Mouse (Mus musculus) lung, postnatal 14 days (tissue): ENCODE measurements at regions not wholly inside any gene's neighbourhood (a gene's known extent, or its start where the extent isn't known, plus 50 kb on each side); places are given as distances from the start of the nearest gene placed in this dataset.

Experiments
- DNase-seq: peaks from one replicate; pipeline ENCODE4 v3.0.0; 2021

DNA sequence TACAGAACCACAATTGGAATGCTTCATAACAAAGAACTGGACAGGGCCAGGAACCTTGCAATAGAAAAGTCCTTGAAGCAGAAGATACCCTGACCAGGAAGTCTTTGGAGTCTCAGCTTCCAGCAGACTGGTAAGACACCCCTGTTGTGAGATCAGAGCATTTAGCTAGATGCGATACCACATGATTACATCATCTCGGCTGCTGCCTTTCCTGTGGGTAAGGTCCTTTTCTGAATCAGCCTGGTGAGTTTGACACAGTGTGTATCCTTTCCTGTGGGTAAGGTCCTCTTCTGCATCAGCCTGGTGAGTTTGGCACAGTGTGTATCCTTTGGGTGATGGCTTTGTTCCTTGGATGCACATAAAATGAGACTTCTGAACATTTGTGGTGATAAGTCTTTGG is 317.6 kb downstream of the Bcl11a start:
- DNase-seq, result no peak

DNA sequence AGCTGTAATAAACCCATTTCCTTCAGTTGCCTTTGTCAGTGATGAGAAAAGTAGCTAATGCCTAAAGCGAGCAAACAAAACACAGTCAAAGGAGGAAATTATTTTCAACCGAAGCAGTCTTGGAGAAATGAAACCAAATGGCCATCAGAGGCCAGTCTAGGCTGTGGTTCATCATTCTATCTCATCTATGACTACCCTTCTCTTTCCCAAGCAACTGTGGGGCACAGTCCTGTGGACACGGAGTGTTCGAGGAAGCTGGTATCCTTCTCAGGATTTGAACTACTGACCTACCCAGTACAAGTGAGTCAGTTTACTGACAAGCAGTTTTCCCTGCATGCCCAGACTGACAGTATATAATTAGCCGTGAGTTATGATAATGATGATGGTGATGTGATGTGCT is 319.1 kb downstream of the Bcl11a start:
- DNase-seq, result no peak

DNA sequence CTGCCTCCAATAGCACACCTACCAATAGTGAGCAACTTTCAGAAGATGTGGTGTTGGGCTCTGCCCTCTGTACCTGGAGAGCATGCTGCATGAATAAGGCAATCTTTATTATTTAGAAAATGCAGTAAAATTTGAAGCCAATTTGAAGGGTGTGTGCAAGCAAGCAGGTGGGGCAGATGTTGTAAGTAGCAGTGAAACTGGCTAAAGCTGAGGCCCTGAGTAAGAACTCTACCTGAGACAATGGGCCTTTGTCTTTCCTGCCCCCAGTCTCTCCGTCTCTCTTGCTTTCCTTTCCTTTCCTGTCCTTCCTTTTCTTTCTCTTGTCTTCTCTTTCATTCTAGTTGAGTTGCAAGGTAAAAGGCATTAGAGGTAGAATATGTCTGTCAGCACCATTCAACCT is 319.9 kb downstream of the Bcl11a start:
- no peak for DNase-seq

DNA sequence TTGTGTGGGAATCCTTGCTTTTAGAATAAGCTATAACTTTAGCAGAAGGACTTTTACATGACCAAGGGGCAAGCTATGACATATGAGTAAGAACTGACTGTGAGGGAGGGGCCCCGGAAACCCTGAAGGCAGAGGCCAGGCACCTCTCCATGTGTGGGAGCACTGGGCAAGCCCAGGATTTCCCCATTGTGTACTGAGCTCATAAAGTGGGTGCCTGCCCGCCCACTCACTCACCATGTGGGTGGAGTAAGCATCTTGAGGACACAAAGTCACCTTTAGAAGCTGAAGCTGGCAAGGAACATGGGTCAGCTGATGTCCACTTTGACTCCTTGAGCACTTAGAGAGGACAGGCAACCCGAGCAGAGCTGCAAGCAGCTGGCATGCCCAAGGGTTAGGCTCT is 323.3 kb downstream of the Bcl11a start:
- DNase-seq, result peak; percentile 10

DNA sequence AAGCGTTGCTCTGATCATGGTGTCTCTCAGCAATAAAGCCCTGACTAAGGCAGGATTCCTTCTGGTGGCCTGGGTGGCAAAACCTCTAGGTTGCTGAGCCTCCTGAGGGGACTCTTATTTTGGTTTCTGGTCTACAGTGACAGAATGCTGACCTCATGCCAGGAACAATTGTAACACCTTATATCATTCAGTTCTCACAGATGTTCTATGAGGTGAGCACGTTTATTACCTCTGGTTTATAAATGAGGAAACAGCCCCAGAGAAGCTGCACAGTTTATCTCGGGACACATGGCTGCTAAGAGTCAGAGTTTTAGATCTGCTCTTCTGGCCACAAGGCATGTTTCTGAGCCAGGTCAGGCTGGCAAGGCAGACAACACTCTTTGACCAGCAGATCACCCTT is 324.3 kb downstream of the Bcl11a start:
- no peak for DNase-seq

DNA sequence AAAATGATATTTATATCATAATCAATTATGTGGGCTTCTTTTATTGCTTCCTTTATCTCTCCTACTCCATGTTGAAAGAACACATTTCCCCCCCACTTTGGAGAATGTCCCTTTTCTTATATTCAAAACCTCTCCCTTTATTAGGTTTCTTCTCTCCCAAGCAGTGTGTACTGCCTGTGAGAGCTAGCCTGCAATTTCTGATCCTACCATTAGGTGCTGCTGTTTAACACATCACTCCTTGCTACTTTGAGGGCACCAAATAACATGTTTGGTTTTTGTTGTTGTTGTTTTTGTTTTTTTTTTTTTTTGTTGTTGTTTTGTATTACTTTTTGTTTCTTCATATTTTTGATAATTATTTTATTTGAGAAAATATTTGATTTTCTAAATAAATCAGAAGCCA is 336.9 kb downstream of the Bcl11a start:
- peak; percentile 11 for DNase-seq

DNA sequence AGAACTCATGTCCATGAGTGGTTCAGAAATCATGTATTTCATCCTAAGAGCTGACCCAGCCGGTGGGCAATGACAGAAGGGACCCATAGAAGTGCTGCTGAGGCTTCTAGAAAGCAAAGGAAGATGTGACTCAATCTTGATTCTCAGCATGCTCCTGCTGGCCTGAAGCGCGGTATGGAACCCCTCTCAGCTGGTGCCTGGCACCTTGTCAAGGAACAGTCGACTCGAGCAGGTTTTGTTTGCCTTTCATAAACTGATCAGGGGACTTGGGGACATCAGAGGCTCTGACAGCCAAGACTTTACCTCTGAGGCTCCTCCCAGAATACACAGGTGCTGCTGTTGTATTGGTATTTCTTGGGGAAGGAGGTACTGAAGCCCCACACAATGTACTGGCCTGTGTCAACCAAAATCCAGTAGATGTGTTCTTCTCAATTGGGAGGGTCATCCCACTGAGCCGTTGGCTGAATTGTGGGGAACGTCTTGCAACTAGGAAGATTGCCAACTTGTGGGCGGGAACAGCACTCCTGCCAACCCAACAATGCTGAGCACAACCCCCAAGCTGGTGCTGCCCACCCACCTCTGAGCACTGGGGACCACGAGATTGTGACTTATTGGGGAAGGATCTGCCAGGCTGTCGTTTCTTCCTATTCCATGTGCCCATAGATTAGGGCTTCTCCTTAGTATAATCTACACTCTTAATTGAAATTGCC is 344.4 kb downstream of the Bcl11a start:
- no peak for DNase-seq

DNA sequence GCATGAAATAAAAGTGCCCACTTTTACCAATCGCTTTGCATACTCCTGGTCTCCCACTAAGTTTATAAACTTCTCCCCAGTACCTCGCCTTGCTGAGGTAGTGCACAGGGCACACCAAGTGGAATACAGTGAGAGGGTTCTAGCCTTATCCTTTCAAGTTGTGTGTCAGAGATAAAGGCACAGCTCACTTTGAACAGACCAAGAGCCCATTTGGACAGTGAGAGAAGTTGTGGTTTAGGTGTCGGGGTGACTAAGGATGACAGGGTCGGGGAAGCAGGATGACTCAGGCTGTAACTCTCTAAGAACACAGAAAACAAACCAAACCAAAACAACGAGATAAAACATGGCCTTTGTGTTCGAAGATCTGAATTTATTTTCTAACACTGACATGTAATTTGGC is 345.4 kb downstream of the Bcl11a start:
- no peak for DNase-seq

DNA sequence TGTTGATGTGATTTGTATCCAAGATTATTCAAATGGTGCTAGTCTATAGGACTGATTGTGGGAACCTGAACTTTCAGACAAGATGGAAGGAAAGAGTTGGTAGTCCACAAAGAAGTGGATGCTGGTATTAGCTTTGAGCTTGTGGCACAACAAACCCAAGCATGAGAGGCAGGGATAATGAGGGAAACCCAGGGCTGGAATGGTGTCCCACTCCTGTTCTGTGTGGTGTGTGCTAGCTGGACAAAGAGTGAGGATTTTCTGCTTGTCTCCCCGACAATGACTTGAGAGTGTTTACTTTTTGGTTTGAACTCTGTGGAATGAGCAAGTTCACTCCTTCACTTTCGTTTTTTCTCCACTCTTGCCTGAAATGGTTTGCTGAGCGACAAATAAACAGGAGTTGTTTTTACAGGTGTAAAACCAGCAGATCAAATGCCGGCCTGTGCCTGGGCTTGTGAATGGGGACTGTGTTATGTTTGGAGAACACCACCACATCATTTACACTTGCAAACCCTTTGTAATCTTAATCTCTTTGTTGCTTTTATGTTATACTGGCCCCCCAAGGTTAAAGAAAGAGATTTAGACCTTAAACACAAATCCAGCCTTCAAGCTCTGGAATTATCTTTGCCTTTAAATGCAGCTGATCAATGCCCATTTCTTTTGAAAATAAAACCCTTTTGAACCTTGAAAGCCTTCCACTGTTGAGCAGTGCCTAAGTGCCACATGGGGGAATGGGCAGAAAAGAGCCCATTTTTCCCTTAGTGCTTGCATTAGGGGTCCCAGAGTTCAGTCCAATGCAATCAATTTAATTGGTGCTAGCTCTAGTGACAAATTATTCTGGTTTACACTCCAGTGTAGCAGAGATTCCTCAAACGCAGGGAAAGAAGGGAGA is 349.4 kb downstream of the Bcl11a start:
- DNase-seq, result no peak

DNA sequence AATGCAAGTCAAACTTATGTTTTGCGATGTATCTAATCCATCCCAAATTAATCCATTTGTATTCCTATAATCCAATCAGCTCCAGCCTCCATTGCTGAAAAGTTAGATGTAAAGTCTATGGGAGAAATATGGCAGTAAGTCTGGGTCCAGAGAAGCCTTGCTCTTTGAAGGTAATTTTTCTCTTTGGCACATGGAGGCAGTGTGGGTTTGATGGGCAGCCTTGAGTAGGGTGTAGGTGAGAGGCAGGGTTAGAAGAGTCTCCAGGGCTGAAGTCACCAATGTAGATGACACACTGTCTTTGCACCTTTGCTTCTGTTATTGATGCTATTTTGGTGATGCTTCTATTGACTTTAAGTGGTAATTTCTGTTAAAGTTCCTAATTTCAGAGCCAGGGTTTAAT is 370.8 kb downstream of the Bcl11a start:
- DNase-seq, result no peak

DNA sequence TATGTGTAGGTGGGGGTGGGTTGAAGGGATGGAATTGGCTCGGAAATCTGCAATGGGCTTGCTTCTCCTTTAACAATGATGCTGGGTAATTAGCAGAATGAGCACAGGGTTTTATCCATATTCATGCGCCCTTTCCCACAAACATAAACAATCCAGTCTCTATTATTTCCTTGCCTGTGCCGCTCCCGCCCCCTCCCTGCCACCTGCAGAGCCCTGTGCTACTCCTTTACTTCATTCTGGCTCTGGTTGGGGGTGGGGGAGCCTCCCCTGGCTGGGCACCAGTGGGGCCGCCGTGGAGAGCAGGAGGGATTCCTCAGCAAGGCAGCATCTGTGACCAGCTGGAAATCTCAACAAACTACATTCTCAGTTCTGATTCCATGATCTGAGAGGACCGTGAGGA is 374.4 kb downstream of the Bcl11a start:
- no peak for DNase-seq

DNA sequence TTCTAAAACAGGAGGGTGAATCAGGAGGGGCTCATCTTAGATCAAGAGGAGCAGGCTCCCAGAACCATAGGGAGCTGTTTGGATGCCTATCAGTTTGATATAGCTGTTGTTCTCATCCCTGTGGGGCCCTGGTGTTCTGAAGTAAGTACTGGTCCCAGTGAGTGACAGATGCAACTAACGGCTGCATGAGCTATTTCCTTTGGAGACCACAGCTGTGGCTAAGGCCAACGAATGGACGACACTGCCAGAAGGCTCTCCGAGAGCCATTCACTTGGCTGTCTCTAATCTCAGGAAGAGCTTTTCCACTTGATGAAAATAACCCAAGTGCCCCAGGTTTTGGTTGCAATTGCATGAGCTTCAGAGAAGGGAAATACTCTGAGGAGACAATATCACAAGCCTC is 386.8 kb downstream of the Bcl11a start:
- DNase-seq, result no peak

DNA sequence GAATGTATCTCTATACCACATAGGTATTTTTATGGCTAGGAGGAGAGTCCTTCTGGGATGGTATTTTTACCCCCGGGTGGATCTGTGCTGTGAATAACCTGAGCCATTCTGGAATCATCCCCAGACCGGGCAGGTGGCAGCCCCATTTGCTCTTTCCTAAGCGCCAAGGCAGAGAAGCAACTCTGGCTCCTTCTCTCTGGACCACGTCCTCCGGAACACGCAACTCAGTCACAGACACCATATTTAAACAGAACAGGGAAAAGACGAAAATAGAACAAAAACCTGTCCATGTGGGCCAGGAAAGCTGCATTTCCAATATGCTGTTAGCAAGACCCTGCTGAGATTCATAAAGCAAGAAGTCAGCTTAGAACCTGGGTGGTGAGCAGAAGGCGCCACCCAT is 389.6 kb downstream of the Bcl11a start:
- no peak for DNase-seq

DNA sequence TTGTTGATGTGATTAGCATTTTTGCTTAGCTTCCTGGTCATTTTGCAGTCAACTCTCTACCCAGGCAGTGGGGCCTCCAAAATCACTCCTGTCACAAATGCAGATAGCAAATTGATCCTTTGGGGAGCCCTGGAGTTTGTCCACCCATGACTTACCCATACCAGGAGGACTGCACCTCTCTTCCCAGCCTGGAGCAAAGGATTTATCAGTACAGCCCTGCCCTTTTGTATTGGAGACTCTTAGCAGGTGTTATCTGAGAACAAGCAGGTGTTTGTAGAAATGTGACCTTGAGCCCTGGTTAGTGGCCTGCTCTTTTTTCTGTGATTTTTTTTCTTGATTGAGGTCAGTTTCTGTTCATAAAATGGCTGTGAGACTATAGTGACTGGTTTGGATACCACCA is 392.6 kb downstream of the Bcl11a start:
- no peak for DNase-seq

DNA sequence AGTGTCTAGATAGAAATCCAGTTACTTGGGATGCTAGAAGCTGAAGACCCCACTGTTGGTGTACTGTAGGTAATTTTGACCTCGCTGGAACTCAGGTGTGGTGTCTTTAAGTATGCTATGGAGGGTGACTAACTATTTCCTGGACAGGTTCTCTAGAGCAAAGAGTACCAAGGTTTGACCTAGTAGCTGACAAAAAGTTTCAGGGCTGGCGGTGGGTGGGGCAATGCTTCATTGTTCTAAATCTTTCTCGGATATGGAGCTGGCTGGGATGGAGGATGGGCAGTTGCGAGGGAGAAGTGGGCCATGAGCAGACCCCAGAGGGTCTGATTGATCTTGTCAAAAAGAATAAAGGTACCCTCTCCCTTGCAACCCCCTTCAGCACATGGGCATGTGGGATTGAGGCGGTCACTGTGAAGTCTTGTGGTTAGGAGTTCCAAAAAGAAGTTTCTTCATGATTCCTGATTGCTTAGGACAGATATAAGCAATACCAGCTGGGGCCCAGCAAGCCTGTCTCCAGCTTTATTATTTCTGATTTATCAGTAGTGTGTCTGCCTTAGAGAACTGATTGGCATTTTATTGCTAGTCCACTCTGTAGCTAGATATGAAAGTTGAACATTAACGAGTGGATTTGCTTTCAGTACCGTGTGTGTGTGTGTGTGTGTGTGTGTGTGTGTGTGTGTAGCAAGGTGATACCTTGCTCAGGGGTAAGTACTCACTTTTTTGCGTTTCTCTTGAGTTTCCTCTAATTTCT is 394.9 kb downstream of the Bcl11a start:
- DNase-seq, result no peak

DNA sequence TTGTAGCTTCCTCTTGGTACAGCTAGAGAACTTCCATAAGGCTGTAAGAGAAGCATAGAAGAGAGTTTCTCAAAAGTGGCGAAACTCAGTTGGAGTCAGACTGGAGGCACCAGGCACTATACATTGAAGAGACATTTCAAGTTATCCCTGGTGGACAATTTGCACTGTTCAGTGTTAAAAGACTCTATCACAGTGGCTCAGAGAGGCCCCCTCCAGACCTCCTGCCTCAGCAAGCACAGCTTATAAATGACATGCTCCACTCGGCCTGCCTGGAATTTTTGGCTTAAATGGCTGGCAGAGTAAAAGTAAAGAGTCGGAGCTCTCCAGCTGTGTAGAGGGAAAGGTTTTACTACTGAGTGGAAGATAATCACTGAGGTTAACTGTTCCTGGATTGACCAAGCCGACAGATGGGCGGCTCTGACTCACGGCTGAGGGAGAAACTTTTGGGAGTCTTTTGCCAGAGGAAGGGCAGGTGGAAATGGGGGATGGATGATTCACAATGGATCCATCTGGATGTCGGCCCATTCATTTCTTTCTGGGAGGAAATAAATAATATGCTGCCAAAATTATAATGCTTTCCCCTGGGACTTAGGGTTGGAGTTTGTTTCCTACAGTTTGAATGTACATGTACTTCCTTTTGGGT is 395.6 kb downstream of the Bcl11a start:
- DNase-seq, result no peak

DNA sequence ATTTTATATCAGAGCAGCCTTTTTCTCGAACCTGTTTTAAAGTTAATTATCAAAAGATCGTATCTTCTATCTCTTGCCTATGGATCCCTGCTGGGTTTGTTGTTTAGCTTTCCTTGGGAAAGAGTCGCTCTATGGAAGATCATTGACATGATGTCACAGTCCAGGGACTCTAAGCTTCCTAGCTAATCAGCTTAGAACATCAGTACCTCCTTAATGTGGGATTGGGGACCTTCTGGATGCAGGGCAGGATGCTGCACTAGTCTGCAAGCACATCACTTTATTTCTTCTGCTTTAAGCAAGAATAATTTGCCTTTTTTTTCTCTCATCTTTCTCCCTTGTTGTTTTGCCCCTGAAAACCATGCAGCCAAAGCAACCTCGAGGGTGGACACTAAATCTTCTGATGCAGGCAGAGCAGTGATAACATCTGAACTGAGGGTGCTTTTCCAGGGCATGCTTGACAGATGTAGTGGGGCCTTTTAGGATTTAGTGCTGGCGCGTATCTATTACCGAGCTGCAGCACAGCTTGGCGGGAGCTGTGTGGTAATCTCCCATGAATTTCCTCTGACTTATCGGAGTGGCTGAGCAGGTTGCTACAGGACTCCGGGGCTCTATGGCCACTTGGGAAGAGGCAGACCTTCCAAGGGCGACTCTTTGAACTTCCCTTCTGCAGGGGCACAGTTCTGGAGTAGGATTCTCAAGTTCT is 425.0 kb downstream of the Bcl11a start:
- DNase-seq, result no peak

DNA sequence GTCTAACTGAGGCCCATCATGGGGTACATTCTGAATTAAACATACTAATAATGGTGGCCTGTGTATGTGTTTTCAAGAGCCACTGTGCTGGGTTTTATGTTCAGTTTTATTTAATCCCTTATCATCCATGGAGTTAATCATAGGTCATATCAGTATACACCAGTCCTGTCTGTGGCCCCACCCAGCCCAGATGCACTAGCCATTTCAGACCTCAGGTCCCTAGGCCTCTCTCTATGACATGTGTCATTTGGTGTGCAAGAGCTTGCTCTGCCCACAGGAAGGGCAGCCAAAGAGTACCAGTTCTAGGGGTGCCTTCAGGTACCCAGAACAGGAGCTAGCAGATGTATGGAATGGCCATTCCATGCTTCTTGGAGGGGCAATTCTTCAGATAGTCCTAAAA is 437.7 kb downstream of the Bcl11a start:
- no peak for DNase-seq

DNA sequence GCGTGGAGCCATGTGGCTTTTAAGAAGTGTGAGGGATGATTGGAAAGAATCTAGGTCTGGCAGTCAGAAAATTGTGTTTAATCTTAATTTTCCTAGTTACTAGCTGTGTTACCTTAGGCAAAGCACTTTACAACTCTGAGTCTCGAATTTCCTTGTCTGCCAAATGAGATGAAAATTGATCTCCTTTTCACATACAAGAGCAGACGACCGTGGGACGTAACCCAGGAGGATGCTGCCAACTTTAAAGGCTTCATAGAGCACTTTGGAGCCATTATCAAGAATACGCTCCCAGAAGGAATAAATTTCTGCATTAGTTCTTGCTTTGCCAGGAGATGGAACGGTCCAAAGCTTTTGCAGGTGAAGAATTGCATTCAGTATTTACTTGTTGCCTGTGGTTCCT is 457.6 kb downstream of the Bcl11a start:
- no peak for DNase-seq

DNA sequence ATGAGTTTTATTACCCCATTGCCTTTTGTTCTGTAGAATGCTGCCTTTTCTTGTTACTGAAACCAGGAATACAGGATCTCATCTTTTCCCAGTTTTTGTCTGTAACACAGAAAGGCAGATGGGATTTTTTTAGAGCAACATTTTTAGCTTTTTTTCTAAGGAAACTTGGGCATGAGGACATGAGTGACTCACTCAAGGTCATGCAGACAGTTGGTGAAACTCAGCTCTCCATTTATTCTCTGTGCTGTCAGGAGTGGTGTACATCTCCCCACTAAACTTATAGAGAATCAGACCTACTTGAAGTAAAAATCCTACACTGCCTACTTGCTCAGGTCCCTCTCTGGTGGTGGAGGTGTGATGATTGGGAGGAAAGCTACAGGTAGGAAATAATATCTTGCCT is 459.9 kb downstream of the Bcl11a start:
- DNase-seq, result no peak

DNA sequence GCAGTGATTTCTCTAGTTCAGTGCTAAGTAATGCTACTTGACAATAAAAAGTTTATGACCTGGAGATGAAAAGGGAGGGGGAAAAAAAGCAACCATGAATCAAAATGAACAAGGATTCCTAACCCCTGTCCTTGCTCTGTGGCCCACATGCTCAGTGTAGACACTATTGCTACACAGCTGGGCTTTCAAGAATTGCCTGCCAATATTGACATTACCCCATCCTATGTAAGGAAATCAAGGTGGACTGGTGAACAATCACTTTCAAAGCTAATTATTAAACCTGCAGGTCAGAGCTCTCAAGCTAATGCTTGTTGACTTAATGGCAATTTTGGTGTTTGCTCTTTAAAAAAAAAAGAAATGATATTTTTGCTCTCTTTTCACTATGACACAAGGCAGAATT is 491.8 kb downstream of the Bcl11a start:
- no peak for DNase-seq

DNA sequence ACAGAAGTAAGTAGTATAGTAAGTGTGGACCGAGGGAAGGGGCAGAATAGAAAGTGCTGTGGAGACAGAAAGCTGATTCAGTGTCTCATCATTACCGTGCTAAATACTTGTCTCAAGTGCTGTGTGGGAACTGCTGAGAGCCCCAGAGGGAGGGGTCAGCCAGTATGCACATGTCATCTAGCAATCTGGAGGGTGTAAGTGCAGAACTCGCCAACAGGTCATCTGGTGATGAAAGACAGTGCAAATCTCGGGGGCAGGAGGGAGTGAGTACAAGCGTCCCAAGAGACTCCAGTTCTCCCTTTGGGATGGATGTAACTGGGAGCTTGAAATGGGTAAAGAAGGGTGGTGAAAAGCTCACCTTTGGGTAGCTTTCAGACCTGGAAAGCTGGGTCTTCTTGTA is 535.7 kb downstream of the Bcl11a start:
- no peak for DNase-seq

DNA sequence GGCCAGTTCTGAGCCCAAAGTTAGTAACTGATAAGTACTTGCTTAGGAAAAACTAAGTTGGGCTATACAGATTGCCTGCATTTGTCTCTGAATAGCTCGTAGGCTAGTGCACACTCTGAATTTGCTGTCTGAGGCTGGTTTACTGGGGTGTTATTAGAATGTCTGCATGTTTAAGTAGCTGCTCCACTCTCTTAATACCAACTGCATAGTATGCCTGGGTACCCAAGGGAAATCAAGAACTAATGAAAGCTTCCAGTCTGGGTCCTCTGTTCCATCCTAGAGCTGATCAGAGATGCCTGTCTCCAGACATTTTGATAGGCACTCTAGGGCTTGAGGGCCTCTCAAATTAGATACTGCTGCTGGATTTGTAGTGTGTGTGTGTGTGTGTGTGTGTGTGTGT is 537.6 kb downstream of the Bcl11a start:
- DNase-seq, result no peak
